Mouse (Mus musculus) induced T-regulatory cell, adult 2 months (primary cell): ENCODE results near the gene Med28.

Source experiments
- DNase-seq: peaks from one replicate; pipeline ENCODE4 v3.0.0-alpha.2; 2012; ENCODE audit warnings: low read depth

Gene Med28

DNA sequence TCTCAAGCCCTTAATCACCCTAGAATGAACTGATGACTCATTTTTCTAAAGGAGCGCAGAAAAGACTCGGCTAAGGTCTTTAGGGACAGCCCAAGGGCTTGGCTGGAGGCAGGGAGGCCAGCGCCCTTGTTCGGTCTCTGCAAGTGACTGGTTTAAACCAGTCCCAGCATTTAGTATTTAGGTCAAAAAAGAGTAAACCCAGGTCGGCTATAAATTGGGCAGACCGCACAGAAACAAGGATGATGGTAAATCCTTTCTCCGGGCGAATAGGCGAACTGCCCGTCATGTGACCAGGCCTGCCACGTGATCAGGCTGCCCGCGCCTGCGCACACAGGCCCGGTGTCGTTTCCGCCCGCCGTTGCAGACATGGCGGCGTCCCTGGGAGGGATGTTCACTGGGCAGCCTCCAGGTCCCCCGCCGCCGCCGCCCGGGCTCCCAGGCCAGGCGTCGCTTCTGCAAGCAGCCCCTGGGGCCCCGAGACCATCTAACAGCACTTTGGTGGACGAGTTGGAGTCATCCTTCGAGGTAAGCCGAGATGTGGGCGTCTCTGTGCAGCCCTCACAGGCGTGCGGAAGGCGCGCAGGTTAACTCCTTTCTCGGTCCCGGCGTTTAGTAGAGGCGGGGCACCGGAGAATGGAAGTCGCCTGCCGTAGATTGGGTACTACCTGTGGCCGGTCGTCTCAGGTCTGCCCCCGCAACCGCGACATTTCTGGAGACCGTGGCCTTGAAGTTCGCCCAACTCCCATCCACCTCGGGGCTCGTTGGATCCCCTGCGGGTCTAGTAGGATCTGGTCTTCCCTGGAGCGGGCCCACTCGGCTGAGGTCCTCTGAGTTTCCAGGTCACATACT, at the start of gene Med28:
Gene Med28 (plus strand): TSS at position 270 of the 849 bp plus-strand sequence.
- DNase-seq = peak; percentile 92

DNA sequence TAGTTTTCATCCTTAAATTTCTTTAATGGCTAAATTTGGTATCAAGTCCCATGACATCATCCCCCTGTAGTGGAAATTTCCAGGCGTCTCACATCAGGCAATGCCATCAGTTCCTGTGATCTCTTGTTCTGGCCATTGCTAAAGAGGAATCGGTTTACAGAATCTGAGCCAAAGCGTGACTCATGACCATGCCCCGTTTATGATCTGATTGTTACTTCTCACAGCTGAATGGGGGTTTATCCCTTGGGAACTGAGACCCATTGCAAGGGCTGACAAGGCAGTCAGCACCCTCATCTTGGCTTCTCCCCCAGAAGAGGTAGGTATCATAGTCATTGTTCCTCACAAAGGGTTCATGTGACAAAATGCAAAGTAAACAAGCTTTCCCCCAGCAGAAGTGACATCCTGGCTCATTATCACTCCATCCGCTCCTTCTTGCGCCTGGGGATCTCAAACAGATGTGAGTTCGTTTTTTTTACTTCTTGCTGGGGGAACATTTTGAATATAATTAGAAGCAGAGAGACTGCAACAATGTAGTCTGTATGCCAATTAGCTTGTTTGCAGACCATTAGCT, 47.1 kb upstream of the Med28 start:
- no peak for DNase-seq

DNA sequence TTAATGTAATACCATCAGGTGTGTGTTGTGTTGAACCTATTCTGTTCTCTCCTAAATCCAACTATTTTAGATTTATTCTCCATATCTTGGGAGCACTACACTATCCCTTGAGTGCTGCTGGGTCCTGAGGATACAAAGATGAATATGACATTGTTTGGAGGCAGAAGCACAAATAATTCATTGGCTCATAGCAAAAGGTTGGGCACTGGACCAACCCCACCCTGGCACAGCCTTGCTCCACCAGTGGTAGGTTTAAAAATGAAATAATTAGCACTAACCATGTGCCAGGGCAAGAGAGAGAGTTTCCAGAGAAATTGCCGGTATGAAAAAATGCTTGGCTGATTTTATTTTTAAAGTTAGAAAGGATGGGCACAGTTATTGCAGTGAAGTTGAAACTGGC, 46.5 kb upstream of the Med28 start:
- no peak for DNase-seq

DNA sequence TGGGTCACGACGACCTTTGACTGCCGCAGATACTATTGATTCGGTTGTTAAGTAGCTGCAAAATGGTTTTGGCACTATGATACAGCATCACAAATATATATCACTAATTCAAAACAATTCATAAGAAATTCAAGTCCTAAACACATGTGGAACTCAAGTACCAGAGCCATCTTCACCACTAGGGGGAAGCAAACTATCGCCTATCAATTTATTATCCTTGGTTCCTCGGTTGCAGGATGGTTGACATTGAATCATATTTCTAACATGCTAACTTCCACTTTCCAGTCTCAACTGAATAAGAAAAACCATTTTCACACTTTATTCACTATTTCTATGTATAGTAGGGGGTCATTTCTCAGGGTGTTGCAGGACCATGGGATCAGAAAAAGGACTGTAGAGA, 45.8 kb upstream of the Med28 start:
- DNase-seq = peak; percentile 80

DNA sequence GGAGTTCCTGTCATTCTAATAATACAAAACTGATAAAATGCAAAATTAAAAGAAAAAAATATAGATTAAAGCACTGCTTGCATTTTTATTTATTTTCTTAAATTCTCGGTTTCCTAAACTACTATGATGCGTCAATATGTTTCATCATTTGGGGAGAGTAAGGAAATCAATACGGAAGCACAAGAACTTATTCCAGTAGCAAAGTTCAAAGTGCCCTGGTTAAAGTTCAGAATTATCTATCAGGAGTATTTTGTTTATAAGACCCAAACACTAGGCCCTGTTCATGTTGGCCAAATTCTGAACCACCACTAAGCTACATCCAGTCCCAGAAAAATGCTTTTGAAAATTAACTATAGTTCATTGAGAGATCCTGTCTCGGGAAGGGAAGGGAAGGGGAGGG, 45.3 kb upstream of the Med28 start:
- DNase-seq = no peak

DNA sequence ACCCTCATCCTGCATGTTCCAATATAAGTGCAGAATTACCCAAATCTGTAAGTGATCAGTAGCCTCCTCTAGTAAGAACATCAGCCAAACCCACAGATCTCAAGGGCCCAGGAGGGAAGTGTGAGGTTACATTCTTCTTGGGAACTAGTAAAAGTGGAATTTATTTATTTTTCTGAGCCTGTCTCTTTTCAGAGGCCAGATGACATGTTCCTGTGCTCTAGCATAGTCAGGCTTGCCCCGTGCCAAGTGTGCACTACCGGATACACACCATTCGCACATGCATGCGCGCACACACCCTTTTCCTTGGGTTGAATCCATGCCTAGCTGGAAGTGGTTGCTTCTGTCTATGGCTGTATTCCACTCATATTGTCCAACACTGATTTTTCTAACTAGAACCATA, 44.3 kb upstream of the Med28 start:
- DNase-seq = no peak

DNA sequence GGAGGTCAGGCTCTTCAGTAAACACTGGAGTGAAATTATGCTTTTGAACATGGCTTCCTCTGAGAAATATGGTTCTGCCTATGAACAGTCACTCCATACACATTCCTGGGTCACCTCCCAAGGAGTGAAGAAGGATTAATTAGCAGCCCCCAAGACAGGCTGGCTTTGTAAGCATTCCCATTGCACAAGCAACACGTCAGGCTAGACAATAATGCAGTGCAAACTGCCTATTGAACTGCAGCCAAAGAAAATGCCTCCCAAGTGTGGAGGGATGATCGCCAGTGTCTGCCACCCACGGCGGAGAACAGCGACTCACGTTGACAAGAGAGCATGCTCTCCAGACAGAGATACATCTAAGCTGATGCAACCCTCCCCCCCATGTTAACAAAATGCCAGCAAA, 43.7 kb upstream of the Med28 start:
- no peak for DNase-seq

DNA sequence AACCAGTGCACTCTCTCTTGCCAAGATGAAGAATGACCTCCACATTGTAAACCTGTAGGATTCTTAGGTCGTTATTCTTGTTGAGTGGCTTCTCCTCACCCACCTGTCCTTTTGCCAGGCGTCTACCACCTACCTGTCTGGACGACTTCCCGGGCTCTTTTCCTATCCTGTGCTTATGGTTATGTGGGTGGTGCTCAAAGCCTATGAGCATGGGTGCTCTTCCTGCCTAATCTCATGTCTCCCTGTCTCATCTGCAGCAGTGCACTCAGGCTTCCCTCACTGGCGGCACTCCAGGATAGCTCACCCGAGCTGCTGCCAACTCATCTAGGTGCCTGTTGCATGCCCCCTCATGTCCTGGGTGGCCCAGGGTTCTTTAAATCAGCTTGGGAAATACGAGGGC, 42.4 kb upstream of the Med28 start:
- no peak for DNase-seq

DNA sequence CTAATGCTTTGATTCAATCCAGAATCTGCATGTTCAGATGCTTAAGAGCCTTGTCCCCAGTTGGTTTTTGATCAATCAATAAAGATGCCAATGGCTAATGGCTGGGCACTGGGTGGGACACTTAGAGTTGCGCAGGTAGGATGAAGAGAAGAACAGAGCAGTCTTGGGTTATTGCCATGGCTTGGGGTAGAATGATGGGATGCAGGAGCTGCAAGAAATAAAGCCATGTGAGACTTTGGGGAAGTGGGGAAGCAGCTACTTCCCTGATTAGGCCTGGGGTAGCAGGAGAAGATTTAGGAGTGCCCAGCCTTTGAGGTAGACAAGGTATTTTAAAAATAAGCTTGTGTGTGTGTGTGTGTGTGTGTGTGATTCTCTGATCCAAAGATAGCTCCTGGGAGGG, 40.0 kb upstream of the Med28 start:
- no peak for DNase-seq

DNA sequence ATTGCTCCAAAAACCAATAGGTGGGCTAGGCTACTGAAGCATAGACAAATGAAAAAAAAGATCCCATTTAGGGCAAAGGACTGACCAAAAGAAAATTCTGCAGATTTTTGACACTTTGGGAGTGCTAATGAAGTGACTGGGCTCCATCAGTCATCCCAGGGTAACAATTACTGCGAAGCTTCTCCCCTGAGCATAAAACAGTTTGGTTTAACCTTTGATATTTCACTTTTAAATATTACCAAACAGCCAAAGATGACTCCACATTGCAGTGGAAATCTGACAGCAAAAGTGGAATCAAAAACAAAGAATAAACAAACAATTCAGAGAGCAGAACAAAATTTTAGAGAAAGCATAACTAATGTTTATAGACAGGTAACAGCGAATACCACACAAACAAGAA, 38.9 kb upstream of the Med28 start:
- DNase-seq = no peak

DNA sequence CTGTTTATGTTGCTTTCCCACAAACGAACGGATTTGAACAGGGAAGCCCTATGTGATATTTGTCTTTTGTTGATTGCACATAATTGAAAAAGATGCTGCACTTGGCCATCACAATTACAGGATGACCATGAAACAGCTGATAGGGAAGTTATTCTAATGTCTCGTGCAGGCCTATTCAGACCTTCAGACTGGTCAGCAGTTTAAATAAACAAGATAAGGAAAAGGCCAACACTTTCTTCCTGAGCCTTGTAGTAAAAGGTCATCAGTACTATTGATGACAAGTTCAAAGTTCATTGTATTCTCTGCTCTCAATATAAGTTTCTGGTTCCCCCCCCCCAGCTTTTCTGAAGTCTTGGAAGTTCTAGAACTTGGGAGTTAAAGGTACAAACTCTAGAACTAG, 37.4 kb upstream of the Med28 start:
- no peak for DNase-seq

DNA sequence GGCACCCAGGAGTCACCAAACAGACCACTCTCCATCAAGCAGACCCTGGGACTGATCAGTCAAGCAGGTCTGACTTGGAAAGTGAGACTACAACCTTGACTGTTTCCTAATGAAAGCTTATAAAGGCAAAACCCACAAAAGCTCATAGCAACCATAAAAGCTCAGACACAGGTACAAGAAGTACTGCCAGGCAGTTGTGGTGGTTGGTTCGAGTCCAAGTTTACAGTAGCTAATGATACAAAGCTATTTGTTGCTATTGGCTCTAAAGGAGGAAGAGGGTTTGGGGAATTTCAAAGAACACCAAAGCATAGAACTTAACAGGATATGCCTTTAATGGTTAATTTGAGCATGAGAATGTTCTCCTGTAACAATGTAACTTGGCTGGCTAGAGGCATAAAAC, 36.4 kb upstream of the Med28 start:
- no peak for DNase-seq

DNA sequence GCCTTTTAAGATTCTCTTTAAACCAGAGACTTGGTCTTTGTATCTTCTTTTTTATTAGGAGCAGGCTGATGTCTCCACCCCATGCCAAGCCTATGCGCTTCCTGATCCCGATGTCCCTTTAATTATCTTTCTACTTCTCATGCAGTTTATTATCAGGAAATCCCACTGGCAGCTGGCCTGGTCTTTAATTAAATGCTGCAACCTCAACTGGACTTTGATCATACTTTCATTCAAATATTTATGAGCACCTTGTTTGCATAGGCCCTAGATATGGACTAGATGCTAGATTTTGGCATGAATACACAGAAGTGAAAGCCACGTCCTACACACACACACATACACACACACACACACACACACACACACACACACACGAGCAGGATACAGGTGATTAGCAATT, 28.3 kb upstream of the Med28 start:
- DNase-seq = no peak

DNA sequence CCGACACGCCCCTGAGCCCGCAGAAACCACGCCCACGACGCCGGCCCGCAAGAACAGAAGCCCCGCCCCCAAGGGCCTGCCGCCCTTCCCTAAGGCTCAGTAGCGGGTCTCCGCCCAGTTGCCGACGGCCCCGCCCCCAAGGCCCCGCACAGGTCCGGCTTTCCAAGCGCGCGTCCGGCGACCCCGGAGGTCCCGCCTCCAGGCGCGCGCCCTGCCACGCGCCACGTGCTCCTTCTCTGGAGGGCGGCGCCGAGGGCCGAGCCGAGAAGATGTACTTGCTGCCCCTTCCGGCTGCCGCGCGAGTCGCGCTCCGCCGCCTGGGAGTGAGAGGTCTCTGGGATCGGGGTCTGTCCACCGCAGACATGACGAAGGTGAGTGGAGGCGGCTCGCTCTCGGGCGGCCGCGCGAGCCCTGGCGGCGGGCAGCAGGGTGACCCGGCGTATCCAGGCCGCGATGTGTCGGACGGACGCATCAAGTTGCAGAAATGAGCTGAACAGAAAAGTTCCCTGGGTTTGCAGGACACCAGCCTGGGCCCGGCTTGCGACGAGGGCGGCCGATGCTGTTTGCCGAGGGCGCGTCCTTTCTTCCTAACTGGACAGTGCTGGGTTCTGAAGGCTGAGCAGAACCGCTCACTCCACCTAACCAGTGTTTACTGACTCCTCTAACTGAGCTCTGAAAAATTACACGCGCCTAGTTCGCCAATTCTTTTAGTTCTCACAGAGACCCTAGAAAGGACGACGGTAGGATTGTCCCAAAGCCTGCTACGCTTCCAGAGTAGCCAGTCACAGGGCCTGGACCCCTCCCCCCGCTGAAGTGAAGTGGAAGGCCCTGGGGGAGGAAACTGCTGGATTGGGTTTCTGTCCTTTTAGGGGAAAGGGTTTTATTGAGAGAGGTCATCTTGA, 26.6 kb upstream of the Med28 start, which contains the start of gene Lap3:
Gene Lap3 (plus strand): TSS at position 184 of the 902 bp plus-strand sequence.
- DNase-seq = peak; percentile 97

DNA sequence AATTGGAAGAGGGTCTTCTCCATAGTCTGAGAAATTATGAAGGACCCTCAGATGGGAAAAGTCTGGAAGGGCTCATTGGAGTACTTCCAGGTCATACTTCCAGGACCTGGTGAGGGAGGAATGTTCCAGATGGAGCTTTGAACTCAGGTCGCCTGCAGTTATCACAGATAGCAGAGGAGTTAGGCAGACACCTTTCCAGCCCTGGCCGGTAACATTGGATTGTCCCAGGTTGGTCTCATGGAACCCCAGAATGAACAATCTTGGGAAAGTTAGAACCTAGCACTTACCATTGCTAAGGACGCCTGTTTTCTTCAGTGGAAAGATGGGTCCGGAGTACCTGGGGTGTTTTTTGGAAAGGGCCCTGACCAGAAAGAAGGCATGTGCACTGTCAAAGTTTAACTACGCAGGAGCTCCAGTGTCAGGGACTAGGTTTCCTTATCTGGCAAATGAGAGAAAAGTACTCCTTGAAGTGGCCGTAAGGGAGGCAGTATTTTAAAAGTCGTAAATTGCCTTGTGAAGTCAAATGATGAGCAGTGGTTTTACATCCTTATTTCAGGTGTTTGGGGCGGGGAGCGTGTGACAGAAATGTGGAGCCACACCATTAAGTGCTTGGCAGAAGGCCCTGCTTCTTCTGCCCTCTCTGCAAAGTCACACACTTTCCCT, 25.8 kb upstream of the Med28 start:
- peak; percentile 18 for DNase-seq

DNA sequence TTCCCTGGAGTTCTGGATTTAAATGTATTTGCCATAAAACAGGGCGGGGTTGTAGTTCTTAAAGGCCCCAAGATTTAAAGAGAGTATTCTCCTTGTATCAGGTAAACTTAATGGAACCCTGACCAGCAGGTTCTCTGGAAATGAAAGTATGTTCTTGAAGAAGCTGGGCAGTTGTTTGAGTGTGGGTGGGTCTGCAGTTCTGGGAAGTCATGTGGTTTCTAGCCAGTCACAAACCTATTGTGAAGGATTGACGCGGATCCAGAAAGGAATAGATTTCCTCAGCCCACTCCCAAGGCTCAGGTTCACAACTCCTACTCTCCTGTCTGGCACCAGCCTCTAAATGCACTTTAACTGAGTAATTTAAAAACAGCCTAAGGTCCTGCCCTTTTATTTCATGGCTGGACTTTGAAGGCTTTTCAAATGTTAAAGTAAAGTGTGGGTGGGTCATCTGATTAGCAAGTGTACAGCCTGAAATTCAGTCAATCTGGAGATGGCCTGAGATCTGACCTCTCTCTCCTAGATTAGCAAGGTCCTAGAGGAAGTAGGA, 24.5 kb upstream of the Med28 start:
- no peak for DNase-seq

DNA sequence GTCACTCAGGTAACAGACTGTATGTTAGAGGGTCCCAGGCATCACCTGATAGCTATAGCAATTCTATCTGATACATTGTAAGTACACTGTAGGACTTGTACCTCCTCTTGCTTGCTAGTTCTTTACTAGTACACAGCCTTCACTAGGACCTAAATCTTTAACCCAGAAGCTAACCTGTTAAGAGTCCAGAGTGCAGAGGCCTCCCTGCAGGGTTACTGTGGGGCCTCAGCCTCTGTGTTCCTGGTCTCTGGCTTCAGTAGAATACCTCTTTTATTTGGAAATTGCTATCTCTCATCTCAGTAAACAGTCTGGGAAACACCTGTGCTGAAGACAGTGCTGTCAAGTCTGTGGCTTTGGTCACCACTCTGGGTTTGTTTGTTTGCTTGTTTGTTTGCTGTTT, 24.0 kb upstream of the Med28 start:
- DNase-seq = no peak

DNA sequence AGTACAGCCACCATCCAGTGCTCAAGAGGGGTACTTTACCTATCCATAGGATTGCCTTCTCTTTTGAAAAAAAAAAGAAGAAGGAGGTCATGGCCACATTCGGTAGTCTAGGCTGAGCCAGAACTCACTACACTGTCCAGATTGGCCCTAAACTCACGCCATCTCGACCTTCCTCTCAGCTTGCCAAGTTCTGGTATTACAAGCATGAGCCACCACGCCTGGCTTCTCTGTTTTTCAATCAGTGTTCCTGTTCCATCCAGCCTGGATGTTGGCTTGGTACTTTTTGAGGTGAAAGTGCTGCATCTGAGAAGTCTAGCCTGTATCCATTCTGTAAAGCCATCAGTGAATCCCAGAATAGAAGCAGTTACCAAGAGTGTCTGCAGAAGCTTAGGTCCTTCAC, 23.6 kb upstream of the Med28 start:
- no peak for DNase-seq

DNA sequence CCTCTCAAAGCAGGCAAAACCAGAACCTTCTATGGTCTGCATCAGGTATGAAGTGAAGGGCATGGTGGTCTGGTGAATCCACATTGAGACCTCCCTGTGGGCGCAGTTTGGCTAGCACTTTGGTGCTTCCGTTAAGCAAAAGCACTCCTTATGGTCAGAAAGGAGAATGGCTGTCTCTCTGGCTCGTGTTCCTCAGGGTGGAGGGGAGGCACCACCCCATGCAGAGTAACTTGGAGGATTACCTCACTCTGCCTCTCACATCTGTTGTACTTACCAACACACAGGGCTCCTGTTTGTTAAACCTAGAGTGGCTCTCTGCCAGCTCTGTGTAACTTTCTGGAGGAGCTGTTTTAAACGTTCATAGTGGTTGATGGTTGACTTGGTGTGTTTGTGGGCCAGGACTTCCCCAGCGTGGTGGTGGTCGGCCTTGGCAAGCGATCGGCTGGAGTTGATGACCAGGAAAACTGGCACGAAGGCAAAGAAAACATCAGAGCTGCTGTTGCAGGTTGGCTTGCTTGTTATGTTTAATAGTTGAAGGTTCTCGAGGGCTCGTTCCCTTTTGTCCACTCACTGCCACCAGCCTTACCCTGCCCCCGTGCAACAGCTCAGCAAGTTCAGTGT, 23.0 kb upstream of the Med28 start:
- no peak for DNase-seq

DNA sequence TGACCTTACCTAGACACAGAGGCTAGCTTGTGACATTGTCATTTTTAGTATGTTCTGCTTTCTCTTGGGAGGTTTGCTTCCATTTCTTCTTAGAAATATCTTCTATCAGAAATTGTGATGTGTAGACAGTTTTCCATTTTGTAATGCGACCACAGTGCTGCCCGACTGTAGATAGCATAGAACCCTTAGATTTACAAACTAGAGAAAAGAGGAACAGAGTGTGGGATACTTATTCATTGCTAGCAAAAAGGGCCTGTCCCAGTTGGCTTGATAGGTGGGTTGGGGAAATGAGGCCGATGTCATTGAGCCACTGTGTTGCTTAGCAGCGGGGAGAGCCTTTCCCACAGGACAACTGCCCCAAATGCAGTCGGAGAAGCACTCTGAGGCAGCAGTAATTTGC, 22.5 kb upstream of the Med28 start:
- no peak for DNase-seq

DNA sequence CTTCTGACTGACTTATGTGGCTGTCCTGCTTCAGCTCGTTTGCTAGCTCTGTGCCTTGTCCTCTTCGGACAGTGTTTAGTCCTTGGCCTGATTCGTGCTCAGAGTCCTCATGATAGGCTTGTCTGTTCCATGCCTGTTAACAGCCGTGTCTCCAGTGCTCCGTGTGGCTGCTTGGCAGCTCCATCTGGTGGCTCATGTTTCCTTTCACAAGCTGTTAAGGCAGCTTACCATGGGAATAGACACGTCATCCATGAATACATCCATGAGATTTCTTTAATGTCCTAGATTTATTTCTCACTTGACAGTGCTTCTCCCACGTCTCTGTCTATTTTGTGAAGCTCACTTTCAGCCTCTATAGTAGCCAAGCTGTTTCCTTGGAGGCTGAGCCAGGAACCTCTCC, 10.0 kb upstream of the Med28 start:
- no peak for DNase-seq

DNA sequence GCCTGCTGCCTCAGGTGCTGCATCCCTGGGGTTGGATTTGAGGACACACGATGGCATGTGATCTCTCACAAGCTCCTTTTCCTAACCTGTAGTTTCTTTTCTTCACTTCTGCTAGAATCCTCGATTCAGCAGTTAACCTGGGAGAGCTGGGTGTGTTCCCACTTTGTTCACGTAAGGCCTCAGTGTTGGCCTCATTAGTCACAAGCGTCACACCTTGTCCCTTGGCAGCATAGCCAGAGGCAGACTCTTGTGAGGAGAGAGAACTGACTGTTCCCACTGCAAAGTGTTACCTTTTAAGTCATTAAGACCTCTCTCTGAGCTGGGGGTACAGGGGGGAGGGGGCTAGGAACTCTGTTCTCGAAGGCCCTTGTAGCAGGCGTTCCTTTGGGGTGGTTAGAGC, 7.1 kb upstream of the Med28 start:
- no peak for DNase-seq
